Mouse (Mus musculus) limb, embryonic 15.5 days (tissue): ENCODE results near the gene Olfr1443. TPM values are rescaled to one million over a fixed set of nuclear protein-coding genes. Genes with fewer than 3 reads are reported as not detected.
"Not testable (repeated sequence)": the region's sequence is repeated elsewhere in the genome, so short reads cannot be mapped to it uniquely, and the experiment has no call there.

Source experiments
- ATAC-seq: fragments of 200-750 bp; cut with Nextera tagmentation; 2 replicates; pipeline ENCODE4 v1.8.0; 2017; ENCODE audit warnings: low read depth, moderate TSS enrichment; ENCODE audit not compliant: insufficient number of reproducible peaks, low FRiP score, low TSS enrichment
- H3K27ac ChIP-seq: fragments of 300-500 bp; sonication (generic); 2 replicates; pipeline ENCODE4 v1.5.1; 2015; ENCODE audit warnings: moderate library complexity, mild to moderate bottlenecking, inconsistent platforms
- H3K27me3 ChIP-seq: fragments of 300-500 bp; sonication (generic); 2 replicates; pipeline ENCODE4 v1.6.1; 2015; ENCODE audit warnings: inconsistent platforms
- H3K36me3 ChIP-seq: fragments of 300-500 bp; sonication (generic); 2 replicates; pipeline ENCODE4 v1.6.1; 2015; ENCODE audit warnings: inconsistent platforms
- H3K4me1 ChIP-seq: fragments of 300-500 bp; sonication (generic); 2 replicates; pipeline ENCODE4 v1.6.1; 2015; ENCODE audit warnings: inconsistent platforms
- H3K4me2 ChIP-seq: fragments of 300-500 bp; sonication (generic); 2 replicates; pipeline ENCODE4 v1.6.1; 2015; ENCODE audit warnings: mild to moderate bottlenecking, inconsistent platforms
- H3K4me3 ChIP-seq: fragments of 300-500 bp; sonication (generic); 2 replicates; pipeline ENCODE4 v1.5.1; 2015; ENCODE audit warnings: mild to moderate bottlenecking, inconsistent platforms
- H3K9ac ChIP-seq: fragments of 300-500 bp; sonication (generic); 2 replicates; pipeline ENCODE4 v1.6.1; 2015; ENCODE audit warnings: inconsistent platforms
- H3K9me3 ChIP-seq: fragments of 300-500 bp; sonication (generic); 2 replicates; pipeline ENCODE4 v1.6.1; 2016; ENCODE audit warnings: inconsistent platforms
- WGBS: fragments of 180-500 bp; shearing (Covaris S2); methylation state at CpG from one replicate; pipeline ENCODE4 v1.1.7; 2015; 5-methylcytosine and 5-hydroxymethylcytosine counted together
- polyA plus RNA-seq: library from polyadenylated mRNA; unstranded; fragments of >200 nt; fragmentation: Nextera tagmentation; extraction: Ambion mirVana; gene quantifications from 2 replicates; pipeline ENCODE4 v1.2.1, GENCODE M21; 2015

The Olfr1443 gene
- polyA plus RNA-seq, 1 experiment from 2014 or later = not detected

GRCm38 (mm10) chr19:12695590-12695989, 17.7 kb downstream of the Olfr1443 start, which contains the start of gene Keg1:
Gene Keg1, plus strand, starts transcription at chr19:12695786.
- ATAC-seq = no peak
- no peaks in the 10 kb centered on the region for H3K4me1 ChIP-seq
- H3K4me2 ChIP-seq = no peak within 1 kb of the TSS
- H3K9me3 ChIP-seq = no peaks in the 10 kb centered on the region
- no peak within 1 kb of the TSS for H3K4me3 ChIP-seq
- H3K9ac ChIP-seq = no peak within 1 kb of the TSS
- H3K36me3 ChIP-seq = no peaks in the 10 kb centered on the region
- H3K27ac ChIP-seq = no peak within 1 kb of the TSS
- 83% methylated on average over 3 of the region's 3 CpGs for WGBS
- H3K27me3 ChIP-seq = no peaks in the 10 kb centered on the region

GRCm38 (mm10) chr19:12696221-12696620, 18.3 kb downstream of the Olfr1443 start:
- Histone ChIP-seq H3K27ac (no peak overlapping the region), H3K9me3 (no peaks in the 10 kb centered on the region), H3K36me3 (no peaks in the 10 kb centered on the region), H3K27me3 (no peaks in the 10 kb centered on the region), H3K4me2 (no peak overlapping the region), H3K4me3 (no peak overlapping the region), H3K9ac (no peak overlapping the region), H3K4me1 (no peaks in the 10 kb centered on the region)
- ATAC-seq = no peak

- Histone ChIP-seq H3K4me2 (no peak overlapping the region), H3K27me3 (no peaks in the 10 kb centered on the region), H3K9ac (no peak overlapping the region), H3K4me3 (no peak overlapping the region), H3K36me3 (no peaks in the 10 kb centered on the region), H3K4me1 (no peaks in the 10 kb centered on the region), H3K9me3 (no peaks in the 10 kb centered on the region), H3K27ac (no peak overlapping the region)
- WGBS = 76% methylated on average over 2 of the region's 2 CpGs
- ATAC-seq = no peak
These were observed 30.5 kb downstream of the Olfr1443 start for GRCm38 (mm10) chr19:12708458-12708857.

DNA sequence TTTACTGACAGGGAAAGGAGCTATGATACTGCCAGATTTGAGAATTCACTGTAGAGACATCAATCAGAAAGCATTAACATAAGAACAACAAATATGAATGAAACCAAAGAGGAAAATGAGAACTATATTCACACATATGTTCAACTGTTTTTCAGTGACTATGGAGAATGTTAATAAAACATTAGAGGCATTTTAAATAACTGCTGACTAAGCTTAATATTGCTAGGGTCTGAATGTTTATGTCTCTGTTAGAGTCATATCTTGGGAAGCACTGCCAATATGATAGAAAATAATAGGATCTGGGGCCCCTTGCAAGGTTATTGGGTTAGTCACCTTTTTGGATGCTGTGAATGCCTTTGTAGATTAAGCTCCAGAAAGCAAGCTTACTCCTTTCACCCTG, 31.1 kb downstream of the Olfr1443 start:
- H3K4me1 ChIP-seq = no peaks in the 10 kb centered on the region
- H3K27ac ChIP-seq = no peak overlapping the region
- ATAC-seq = no peak
- H3K36me3 ChIP-seq = no peaks in the 10 kb centered on the region
- H3K4me3 ChIP-seq = no peak overlapping the region
- no peaks in the 10 kb centered on the region for H3K27me3 ChIP-seq
- no peaks in the 10 kb centered on the region for H3K9me3 ChIP-seq
- H3K4me2 ChIP-seq = no peak overlapping the region
- H3K9ac ChIP-seq = no peak overlapping the region

DNA sequence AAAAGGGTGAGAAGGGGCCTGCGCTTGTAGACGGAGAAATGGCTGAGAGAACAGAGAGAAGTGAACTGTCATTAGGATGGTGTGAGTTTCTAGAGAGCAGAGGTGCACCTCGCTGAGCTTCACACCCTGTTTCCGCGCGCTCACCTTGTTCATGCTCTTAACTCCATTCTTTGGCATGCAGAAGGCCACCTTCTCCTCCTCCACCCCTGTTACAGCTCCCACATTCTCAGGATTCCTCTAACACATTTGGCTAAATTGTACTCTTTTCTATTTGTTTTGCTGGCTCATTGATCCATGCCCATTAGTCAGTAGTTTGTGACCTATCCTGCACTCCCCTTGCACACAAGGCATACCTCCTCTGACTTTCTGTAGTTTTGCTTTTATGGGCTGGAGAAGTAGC, 41.3 kb downstream of the Olfr1443 start:
- H3K27ac ChIP-seq = no peak overlapping the region
- H3K36me3 ChIP-seq = no peaks in the 10 kb centered on the region
- 82% methylated on average over 6 of the region's 6 CpGs for WGBS
- no peaks in the 10 kb centered on the region for H3K4me1 ChIP-seq
- H3K4me2 ChIP-seq = no peak overlapping the region
- H3K9me3 ChIP-seq = no peaks in the 10 kb centered on the region
- H3K4me3 ChIP-seq = no peak overlapping the region
- no peak for ATAC-seq
- H3K27me3 ChIP-seq = no peaks in the 10 kb centered on the region
- H3K9ac ChIP-seq = no peak overlapping the region

- Histone ChIP-seq H3K27me3 (no peaks in the 10 kb centered on the region), H3K27ac (no peak overlapping the region), H3K36me3 (no peaks in the 10 kb centered on the region), H3K4me3 (no peak overlapping the region), H3K4me2 (no peak overlapping the region), H3K9ac (no peak overlapping the region), H3K4me1 (no peaks in the 10 kb centered on the region), H3K9me3 (no peaks in the 10 kb centered on the region)
- WGBS = 58% methylated on average over 2 of the region's 2 CpGs
- no peak for ATAC-seq
These were observed 42.6 kb downstream of the Olfr1443 start for GRCm38 (mm10) chr19:12720463-12720862.

GRCm38 (mm10) chr19:12720919-12721318, 43.0 kb downstream of the Olfr1443 start:
- not testable (repeated sequence) for H3K36me3 ChIP-seq, H3K4me1 ChIP-seq, H3K4me3 ChIP-seq, H3K4me2 ChIP-seq, H3K27ac ChIP-seq, H3K9ac ChIP-seq, ATAC-seq, H3K27me3 ChIP-seq, H3K9me3 ChIP-seq
- WGBS = 85% methylated on average over 5 of the region's 5 CpGs

DNA sequence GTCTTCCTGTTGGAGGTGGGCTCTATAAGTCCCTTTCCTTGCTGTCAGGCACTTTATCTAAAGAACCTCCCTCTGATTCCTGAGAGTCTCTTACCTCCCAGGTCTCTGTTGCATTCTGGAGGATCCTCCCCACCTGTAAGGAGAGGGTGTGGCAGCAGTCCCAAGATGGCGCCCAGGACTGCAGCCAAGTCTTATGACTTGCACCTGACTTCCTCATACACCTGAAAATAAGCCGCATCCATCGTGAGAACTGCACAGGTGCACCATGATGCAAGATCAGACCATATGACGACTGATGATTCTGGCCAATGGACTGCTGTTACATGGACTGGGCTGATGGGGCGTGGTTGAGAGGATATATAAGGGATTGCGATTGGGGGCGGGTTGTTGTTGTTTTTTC, 43.7 kb downstream of the Olfr1443 start:
- WGBS = 93% methylated on average over 7 of the region's 7 CpGs
- not testable (repeated sequence) for H3K4me1 ChIP-seq, ATAC-seq, H3K27ac ChIP-seq, H3K36me3 ChIP-seq, H3K27me3 ChIP-seq, H3K4me2 ChIP-seq, H3K9ac ChIP-seq, H3K4me3 ChIP-seq, H3K9me3 ChIP-seq

DNA sequence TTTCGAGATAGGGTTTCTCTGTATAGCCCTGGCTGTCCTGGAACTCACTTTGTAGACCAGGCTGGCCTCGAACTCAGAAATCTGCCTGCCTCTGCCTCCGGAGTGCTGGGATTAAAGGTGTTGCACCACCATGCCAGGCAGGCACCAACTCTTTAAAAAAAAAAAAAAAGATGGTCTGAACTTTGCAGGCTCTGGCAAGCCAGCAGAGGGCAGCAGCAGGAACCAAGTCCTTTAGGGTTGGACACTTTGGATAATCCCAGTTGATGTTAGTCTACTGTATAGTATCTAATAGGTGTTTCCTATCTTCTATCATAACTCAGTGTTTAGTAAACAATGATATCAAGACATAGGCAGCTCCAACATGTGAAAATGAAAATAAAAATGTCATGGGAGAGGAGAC, 44.4 kb downstream of the Olfr1443 start:
- Histone ChIP-seq H3K27ac (no peak overlapping the region), H3K9me3 (no peaks in the 10 kb centered on the region), H3K4me2 (no peak overlapping the region), H3K4me1 (no peaks in the 10 kb centered on the region), H3K9ac (no peak overlapping the region), H3K4me3 (no peak overlapping the region), H3K36me3 (no peaks in the 10 kb centered on the region), H3K27me3 (no peaks in the 10 kb centered on the region)
- 77% methylated on average over 3 of the region's 3 CpGs for WGBS
- no peak for ATAC-seq

DNA sequence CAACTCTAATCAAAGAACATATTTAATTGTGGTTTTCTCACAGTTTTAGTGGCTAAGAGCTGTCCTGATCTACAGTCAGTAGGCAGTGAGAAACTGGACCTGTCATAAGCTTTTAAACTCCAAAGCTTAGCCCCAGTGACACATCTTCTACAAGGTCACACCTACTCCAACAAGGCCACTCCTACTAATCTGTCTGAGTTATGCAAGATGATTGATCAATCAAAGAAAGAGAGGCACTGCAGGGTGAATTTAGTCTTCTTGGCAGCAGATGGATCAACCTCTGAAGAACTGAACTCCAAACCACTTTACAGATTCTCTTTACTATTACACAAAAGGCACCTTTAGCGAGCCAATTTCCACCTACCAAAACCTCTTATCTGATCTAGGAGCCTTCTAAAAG, 47.9 kb downstream of the Olfr1443 start:
- Histone ChIP-seq H3K9ac (no peak overlapping the region), H3K4me2 (no peak overlapping the region), H3K27ac (no peak overlapping the region), H3K4me1 (no peaks in the 10 kb centered on the region), H3K27me3 (no peaks in the 10 kb centered on the region), H3K36me3 (no peaks in the 10 kb centered on the region), H3K9me3 (no peaks in the 10 kb centered on the region), H3K4me3 (no peak overlapping the region)
- ATAC-seq = no peak
- 70% methylated on average over 1 of the region's 1 CpGs for WGBS

- Histone ChIP-seq H3K27ac (no peak overlapping the region), H3K36me3 (no peaks in the 10 kb centered on the region), H3K4me1 (no peaks in the 10 kb centered on the region), H3K27me3 (no peaks in the 10 kb centered on the region), H3K4me2 (no peak overlapping the region), H3K4me3 (no peak overlapping the region), H3K9me3 (no peaks in the 10 kb centered on the region), H3K9ac (no peak overlapping the region)
- WGBS = 62% methylated on average over 1 of the region's 1 CpGs
- no peak for ATAC-seq
These were observed 53.1 kb downstream of the Olfr1443 start for GRCm38 (mm10) chr19:12731036-12731435.

DNA sequence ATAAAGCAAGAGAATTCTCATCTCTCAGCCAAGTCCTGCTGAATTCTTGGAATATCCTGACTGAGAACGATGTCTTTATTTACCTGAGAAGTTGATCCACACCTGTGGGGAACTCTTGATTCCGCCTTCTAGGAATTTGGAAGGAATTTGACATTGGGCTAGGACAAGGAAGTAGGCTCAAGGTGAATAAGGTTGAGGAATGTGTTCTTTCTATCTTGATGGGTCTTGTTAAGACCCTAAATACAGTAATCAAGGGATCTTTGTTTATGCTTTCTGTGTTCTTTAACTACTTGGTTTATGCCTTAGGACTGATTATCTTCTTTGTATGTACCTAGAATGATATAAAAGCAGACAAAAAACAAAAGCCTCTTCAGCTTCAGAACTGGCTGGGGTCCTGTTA, 54.0 kb downstream of the Olfr1443 start:
- no peaks in the 10 kb centered on the region for H3K27me3 ChIP-seq
- no peak overlapping the region for H3K4me2 ChIP-seq
- H3K36me3 ChIP-seq = no peaks in the 10 kb centered on the region
- no peaks in the 10 kb centered on the region for H3K4me1 ChIP-seq
- H3K27ac ChIP-seq = no peak overlapping the region
- H3K9ac ChIP-seq = no peak overlapping the region
- no peak overlapping the region for H3K4me3 ChIP-seq
- H3K9me3 ChIP-seq = no peaks in the 10 kb centered on the region
- no peak for ATAC-seq
- 72% methylated on average over 2 of the region's 2 CpGs for WGBS
